Mouse (Mus musculus): ENCODE results near the gene Gm40193.

The Gm40193 gene

GRCm38 (mm10) chr11:70502018-70502417, 30.7 kb downstream of the Gm40193 start:
- no peak for DNase-seq

- no peak for DNase-seq
Observed at GRCm38 (mm10) chr11:70500476-70500812, 32.3 kb downstream of the Gm40193 start.

DNA sequence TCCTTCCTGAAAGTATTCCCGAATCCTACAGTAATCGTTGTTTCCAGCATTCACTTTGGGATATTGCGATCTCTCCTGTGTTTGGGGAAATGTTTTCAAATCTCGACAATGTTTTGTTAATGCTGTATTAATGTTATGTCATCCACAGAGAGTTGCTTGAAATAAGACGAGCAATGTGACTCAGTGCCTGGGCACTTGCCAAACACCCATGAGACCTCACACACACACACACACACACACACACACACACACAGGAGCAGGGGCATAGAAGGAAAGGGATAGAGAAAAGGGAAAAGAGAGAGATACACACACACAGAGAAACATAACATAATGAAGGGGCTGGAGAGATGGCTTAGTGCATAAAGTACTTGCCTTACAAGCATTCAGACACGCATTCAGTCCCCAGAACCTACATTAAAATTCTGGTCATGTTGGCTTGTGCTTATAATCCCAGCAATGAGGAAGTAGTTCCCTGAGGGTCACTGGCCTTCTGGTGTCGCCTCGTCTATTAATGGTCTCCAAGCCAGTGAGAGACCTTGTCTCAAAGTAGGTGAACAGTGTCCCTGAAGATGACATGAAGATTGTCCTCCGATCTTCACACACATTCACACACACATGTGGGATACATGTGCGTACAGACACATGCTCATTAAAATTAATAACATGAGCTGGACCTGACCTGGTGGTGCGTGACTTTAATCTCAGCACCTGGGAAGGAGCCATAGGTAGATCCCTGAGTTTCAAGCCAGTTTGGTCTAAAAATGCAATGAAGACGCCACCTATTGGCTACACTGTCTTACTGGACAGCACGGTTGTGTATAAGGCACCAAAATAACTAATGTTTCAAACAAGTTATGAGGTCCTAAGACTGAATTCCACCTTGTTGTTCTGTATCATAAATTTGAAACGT, 32.9 kb downstream of the Gm40193 start:
- no peak for DNase-seq

DNA sequence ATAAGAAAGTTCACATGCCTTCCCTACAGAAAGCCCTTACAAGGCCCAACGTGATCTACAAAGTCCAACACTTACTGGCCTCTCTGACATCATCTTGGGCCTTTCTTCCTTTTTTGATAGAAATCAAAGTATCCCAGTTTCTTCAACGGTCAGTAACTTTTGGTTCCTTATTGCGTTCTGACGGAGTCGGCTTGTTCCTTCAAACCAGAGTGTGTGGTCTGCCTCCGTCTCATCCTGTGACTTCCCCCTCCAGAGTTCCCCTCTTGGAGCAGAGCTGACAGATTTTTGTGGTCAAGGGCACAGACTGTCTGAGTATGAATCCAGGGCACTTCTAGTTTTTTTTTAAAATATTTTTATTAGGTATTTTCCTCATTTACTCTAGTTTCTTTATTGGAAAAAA, 43.1 kb downstream of the Gm40193 start:
- DNase-seq = no peak

GRCm38 (mm10) chr11:70489138-70489537, 43.6 kb downstream of the Gm40193 start:
- DNase-seq = no peak

DNA sequence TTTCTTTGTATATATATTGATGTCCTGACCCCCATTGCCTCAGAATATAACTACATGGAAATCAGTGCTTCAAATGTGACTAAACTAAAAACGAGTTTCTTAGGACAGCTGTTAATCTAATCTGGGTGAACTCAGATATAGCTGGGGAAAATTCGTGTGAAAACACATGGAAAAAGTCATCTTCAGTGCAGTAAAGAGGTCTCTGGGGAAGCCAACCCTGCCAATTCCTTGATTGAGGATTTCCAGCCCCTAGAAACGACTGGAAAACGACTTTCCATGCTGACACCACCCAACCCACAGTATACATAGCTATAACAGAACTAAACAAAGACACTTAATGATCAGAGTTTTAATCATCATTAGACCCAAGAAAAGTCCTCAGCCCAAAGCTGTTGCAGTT, 44.9 kb downstream of the Gm40193 start:
- no peak for DNase-seq

DNA sequence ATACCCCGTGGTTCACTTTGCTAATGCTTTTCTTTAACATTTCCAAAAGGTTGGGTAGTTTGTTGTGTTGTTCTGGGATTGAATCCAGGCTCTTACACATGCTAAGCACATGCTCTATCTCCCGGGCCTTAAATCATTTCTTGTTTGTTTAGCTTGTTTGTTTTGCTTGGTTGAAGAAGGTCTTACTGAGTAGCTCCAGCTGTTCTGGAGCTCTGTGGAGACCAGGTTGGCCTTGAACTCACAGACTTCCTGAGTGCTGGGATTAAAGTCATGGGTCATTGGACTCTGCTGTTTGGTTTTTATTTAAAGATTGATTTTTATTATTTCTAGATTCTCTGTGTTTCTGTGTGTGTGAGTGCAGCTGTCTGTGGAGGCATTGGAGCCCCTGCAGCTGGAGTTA, 47.2 kb downstream of the Gm40193 start:
- DNase-seq = no peak
